Mouse (Mus musculus) testis, adult 10 weeks (tissue): Measurements from ENCODE around the gene Srek1. TPM values are rescaled to one million over a fixed set of nuclear protein-coding genes. Genes with fewer than 3 reads are reported as not detected.

Experiments
- polyA plus RNA-seq: library from polyadenylated mRNA; stranded (reverse); fragments of 350-450 nt; fragmentation: Illumina TruSeq; extraction: RNeasy Lipid Tissue Mini Kit (QIAGEN cat#74804); gene quantifications from one replicate; pipeline ENCODE4 v1.2.3, GENCODE M21; 2014; ENCODE audit warnings: low read depth, low replicate concordance

The Srek1 gene
- 90.0 TPM for polyA plus RNA-seq

DNA sequence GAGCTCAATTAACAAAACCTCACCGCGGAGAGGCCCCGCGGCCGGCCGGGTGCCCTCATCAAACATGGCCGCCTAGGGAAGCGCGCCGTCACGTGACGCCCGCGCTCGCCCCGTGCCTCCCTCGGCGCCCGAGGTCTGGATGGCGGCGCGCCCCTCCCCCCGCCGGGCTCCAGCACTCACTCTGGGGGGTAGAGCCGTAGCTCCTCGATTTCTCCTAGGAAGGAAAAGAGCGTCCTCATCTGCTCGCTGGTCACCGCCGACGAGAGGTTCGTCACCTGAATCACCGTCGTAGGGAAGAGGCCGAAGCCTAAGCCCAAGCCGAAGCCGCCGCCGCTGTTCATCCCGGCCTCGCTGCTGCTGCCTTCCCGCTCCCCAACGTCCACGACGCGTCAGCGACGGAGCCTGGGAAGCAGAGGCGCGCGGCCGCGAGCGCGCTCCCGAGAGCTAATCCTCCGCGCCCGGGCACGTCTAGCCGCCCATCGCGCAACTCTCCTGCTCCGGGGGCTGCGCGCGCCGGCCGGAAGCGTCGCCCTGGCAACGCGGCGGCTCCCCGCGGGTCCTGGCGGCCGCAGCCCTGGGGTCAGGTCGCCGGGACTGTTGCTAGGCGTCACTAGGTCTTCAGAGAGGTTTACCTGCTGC is at the start of gene Srek1:
Gene Srek1, minus strand, starts transcription at position 490 of the 639 bp plus-strand sequence.

Other genes with a start within 250 kb of the Srek1 start
- 52.3 TPM for gene Erbin, start 145.9 kb upstream of the Srek1 start, polyA plus RNA-seq